Mouse (Mus musculus) ES-E14 (cell line): Measurements from ENCODE around the gene Cenpa.

Source experiments
- MAFK ChIP-seq: IDR thresholded peaks from 2 replicates; pipeline ENCODE4 v1.6.1; 2014; ENCODE audit warnings: mild to moderate bottlenecking, low read depth, low read length, inconsistent platforms; ENCODE audit not compliant: insufficient read depth
- ZNF384 ChIP-seq: IDR thresholded peaks from 2 replicates; pipeline ENCODE4 v1.6.1; 2012; ENCODE audit warnings: low read depth, low read length, inconsistent platforms

DNA sequence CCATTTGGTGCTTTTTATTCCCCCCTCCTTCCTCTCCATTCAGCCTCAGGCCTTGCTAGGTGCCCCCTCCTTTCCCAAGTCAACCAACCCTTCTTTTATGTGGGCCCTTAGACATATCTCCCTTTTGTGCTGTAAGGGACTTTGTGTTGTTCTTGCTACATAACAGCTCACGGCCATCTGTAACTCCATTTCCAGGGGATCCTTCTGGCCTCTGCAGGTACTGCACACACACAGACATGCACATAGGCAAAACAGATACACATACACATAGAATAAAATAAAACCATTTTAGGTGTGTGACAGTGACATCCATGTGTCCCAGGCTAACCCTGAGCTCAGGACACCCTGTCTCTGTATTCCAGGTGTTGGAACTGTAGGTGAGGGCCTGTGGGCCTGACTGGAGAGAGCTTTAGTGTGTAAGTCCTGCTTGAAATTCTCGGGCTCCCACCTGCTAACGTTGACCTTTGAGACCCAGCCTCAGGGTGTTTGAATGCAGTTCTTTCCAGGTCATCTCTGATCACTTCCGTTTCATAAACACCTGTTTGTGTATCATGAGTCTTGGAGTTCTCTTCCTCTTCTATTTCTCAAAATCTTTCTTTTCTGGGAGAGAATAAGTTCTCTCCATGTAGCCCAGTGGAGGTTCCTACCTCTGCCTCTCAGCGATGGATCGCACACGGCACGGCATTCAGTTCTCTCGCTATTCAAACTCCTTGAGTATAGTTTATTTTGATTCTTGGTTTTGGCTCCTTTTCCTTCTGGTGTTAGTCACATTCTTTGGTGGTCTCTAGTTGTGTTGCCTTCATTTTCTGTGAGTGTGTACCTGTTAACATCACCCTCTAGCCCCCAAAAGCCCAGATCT, 2.3 kb downstream of the Cenpa start:
- TF ChIP-seq ZNF384, result no peak
- no peak for TF ChIP-seq MAFK
